Mouse (Mus musculus) heart, embryonic 16.5 days (tissue): ENCODE measurements at regions not wholly inside any gene's neighbourhood (a gene's known extent, or its start where the extent isn't known, plus 50 kb on each side); places are given as distances from the start of the nearest gene placed in this dataset. TPM values are rescaled to one million over a fixed set of nuclear protein-coding genes. Genes with fewer than 3 reads are reported as not detected.
"Not testable (repeated sequence)": the region's sequence is repeated elsewhere in the genome, so short reads cannot be mapped to it uniquely, and the experiment has no call there.

Source experiments
- ATAC-seq: fragments of 200-750 bp; cut with Nextera tagmentation; replicated peaks from 2 replicates; pipeline ENCODE4 v1.8.0; 2017; ENCODE audit warnings: moderate number of reproducible peaks; ENCODE audit not compliant: insufficient read depth, low FRiP score; ENCODE audit errors: extremely low read depth
- H3K27ac ChIP-seq: fragments of 300-500 bp; sonication (generic); 2 replicates; pipeline ENCODE4 v1.5.1; 2014; ENCODE audit warnings: mild to moderate bottlenecking, low read length, control low read depth, moderate library complexity
- H3K27me3 ChIP-seq: fragments of 300-500 bp; sonication (generic); 2 replicates; pipeline ENCODE4 v1.6.1; 2014; ENCODE audit warnings: low read length, mixed read lengths; ENCODE audit not compliant: control insufficient read depth, insufficient read depth
- H3K36me3 ChIP-seq: fragments of 300-500 bp; sonication (generic); 2 replicates; pipeline ENCODE4 v1.6.1; 2014; ENCODE audit not compliant: control insufficient read depth, insufficient read depth
- H3K4me1 ChIP-seq: fragments of 300-500 bp; sonication (generic); 2 replicates; pipeline ENCODE4 v1.6.1; 2014; ENCODE audit warnings: low read length, mixed read lengths; ENCODE audit not compliant: control insufficient read depth, insufficient read depth
- H3K4me2 ChIP-seq: fragments of 300-500 bp; sonication (generic); 2 replicates; pipeline ENCODE4 v1.6.1; 2014; ENCODE audit warnings: low read depth, mild to moderate bottlenecking, control low read depth, low read length
- H3K4me3 ChIP-seq: fragments of 300-500 bp; sonication (generic); 2 replicates; pipeline ENCODE4 v1.5.1; 2014; ENCODE audit warnings: mild to moderate bottlenecking, control low read depth, low read length
- H3K9ac ChIP-seq: fragments of 300-500 bp; sonication (generic); 2 replicates; pipeline ENCODE4 v1.6.1; 2014; ENCODE audit warnings: low read length, control low read depth
- H3K9me3 ChIP-seq: fragments of 300-500 bp; sonication (generic); replicated peaks from 2 replicates; pipeline ENCODE4 v1.6.1; 2016; ENCODE audit warnings: low read length; ENCODE audit not compliant: control insufficient read depth
- WGBS: fragments of 180-500 bp; shearing (Covaris S2); extraction: QIAGEN DNeasy Blood & Tissue Kit; methylation state at CpG from one replicate; pipeline ENCODE4 v1.1.7; 2014; 5-methylcytosine and 5-hydroxymethylcytosine counted together
- microRNA-seq: library from miRNA; unstranded; fragments of <30 nt; microRNA quantifications from one replicate; pipeline ENCODE4, GENCODE M21; 2017

DNA sequence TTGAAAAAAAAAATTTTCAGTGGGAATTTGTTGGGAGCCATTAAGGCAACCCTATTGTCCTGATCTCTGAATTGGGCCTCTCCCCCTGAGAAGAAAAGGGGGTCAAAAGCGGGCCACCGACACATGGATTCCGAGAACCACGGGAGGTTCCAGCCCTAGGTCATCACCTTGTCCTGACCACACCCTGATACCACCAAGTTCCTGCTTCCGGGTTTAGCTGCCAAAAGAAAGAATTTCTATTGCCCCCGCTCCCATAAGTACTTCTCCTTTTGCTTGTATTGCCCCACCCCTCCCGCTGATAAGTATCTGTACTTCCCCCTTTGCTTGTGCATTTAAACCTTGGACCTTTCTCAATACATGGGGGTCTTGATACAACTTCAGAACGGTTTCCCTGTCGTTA lies 50.8 kb upstream of the Zfp808 start:
- H3K4me1 ChIP-seq, H3K36me3 ChIP-seq, H3K9me3 ChIP-seq, H3K27ac ChIP-seq, H3K9ac ChIP-seq, H3K4me3 ChIP-seq, H3K4me2 ChIP-seq, ATAC-seq, H3K27me3 ChIP-seq: not testable (repeated sequence)
- WGBS, result 81% methylated on average over 9 of the region's 9 CpGs

Small RNA genes lying in the stretch of these regions (microRNA-seq; reads per million reads assigned to microRNA genes)
- not detected for gene Gm25649
